Mouse (Mus musculus) forebrain, embryonic 15.5 days (tissue): ENCODE data around the gene Nr2c1. TPM values are rescaled to one million over a fixed set of nuclear protein-coding genes. Genes with fewer than 3 reads are reported as not detected.

Experiments used
- ATAC-seq: fragments of 200-750 bp; cut with Nextera tagmentation; replicated peaks from 2 replicates; pipeline ENCODE4 v1.8.0; 2017; ENCODE audit warnings: mild to moderate bottlenecking, moderate TSS enrichment, moderate library complexity
- H3K27ac ChIP-seq: fragments of 300-500 bp; sonication (generic); replicated peaks from 2 replicates; pipeline ENCODE4 v1.5.1; 2015; ENCODE audit warnings: mild to moderate bottlenecking, inconsistent platforms
- H3K27me3 ChIP-seq: fragments of 300-500 bp; sonication (generic); 2 replicates; pipeline ENCODE4 v1.6.1; 2015; ENCODE audit warnings: inconsistent platforms
- H3K36me3 ChIP-seq: fragments of 300-500 bp; sonication (generic); 2 replicates; pipeline ENCODE4 v1.6.1; 2015; ENCODE audit warnings: mild to moderate bottlenecking, inconsistent platforms
- H3K4me1 ChIP-seq: fragments of 300-500 bp; sonication (generic); 2 replicates; pipeline ENCODE4 v1.6.1; 2015; ENCODE audit warnings: inconsistent platforms
- H3K4me2 ChIP-seq: fragments of 300-500 bp; sonication (generic); replicated peaks from 2 replicates; pipeline ENCODE4 v1.6.1; 2015; ENCODE audit warnings: mild to moderate bottlenecking, inconsistent platforms
- H3K4me3 ChIP-seq: fragments of 300-500 bp; sonication (generic); 2 replicates; pipeline ENCODE4 v1.5.1; 2015; ENCODE audit warnings: mild to moderate bottlenecking, inconsistent platforms
- H3K9ac ChIP-seq: fragments of 300-500 bp; sonication (generic); replicated peaks from 2 replicates; pipeline ENCODE4 v1.6.1; 2015; ENCODE audit warnings: mild to moderate bottlenecking, inconsistent platforms
- H3K9me3 ChIP-seq: fragments of 300-500 bp; sonication (generic); 2 replicates; pipeline ENCODE4 v1.6.1; 2016; ENCODE audit warnings: inconsistent platforms
- WGBS: fragments of 180-500 bp; shearing (Covaris S2); methylation state at CpG from one replicate; pipeline ENCODE4 v1.1.7; 2015; ENCODE audit warnings: mixed read lengths; 5-methylcytosine and 5-hydroxymethylcytosine counted together
- polyA plus RNA-seq: library from polyadenylated mRNA; unstranded; fragments of >200 nt; fragmentation: Nextera tagmentation; extraction: Ambion mirVana; gene quantifications from 2 replicates; pipeline ENCODE4 v1.2.1, GENCODE M21; 2015

Nr2c1 gene
- polyA plus RNA-seq, 1 experiment from 2014 or later: 7.0 TPM

GRCm38 (mm10) chr10:94230172-94230981 is 82.6 kb downstream of the Nr2c1 start:
- 18% methylated on average over 19 of the region's 19 CpGs for WGBS
- H3K27me3 ChIP-seq: no peaks in the 10 kb centered on the region
- H3K4me3 ChIP-seq: no peak overlapping the region
- peaks cover 13% of the 10 kb centered on the region for H3K4me1 ChIP-seq
- ATAC-seq: peak; percentile 81
- H3K36me3 ChIP-seq: no peaks in the 10 kb centered on the region
- no peaks in the 10 kb centered on the region for H3K9me3 ChIP-seq
- H3K4me2 ChIP-seq: peak overlapping the region; percentile 39
- H3K9ac ChIP-seq: no peak overlapping the region
- H3K27ac ChIP-seq: peak overlapping the region; percentile 59

- no peaks in the 10 kb centered on the region for H3K36me3 ChIP-seq
- peak overlapping the region; percentile 59 for H3K27ac ChIP-seq
- 76% methylated on average over 6 of the region's 6 CpGs for WGBS
- H3K4me3 ChIP-seq: no peak overlapping the region
- no peak for ATAC-seq
- H3K4me2 ChIP-seq: peak overlapping the region; percentile 39; the same call in 1 of the 2 replicates
- no peaks in the 10 kb centered on the region for H3K27me3 ChIP-seq
- H3K9me3 ChIP-seq: no peaks in the 10 kb centered on the region
- peaks cover 13% of the 10 kb centered on the region for H3K4me1 ChIP-seq
- H3K9ac ChIP-seq: no peak overlapping the region
Measured at GRCm38 (mm10) chr10:94231025-94231424, 83.2 kb downstream of the Nr2c1 start.

GRCm38 (mm10) chr10:94235200-94235599 is 87.4 kb downstream of the Nr2c1 start:
- Histone ChIP-seq H3K9me3 (no peaks in the 10 kb centered on the region), H3K9ac (no peak overlapping the region), H3K4me3 (no peak overlapping the region), H3K4me1 (peaks cover 11% of the 10 kb centered on the region), H3K27ac (no peak overlapping the region), H3K27me3 (no peaks in the 10 kb centered on the region), H3K36me3 (no peaks in the 10 kb centered on the region), H3K4me2 (no peak overlapping the region)
- no peak for ATAC-seq
- WGBS: 80% methylated on average over 4 of the region's 4 CpGs

GRCm38 (mm10) chr10:94241346-94241745 is 93.5 kb downstream of the Nr2c1 start:
- H3K4me2 ChIP-seq: no peak overlapping the region
- no peak overlapping the region for H3K9ac ChIP-seq
- no peaks in the 10 kb centered on the region for H3K27me3 ChIP-seq
- H3K27ac ChIP-seq: no peak overlapping the region
- no peak for ATAC-seq
- no peaks in the 10 kb centered on the region for H3K4me1 ChIP-seq
- WGBS: 33% methylated on average over 2 of the region's 2 CpGs
- H3K4me3 ChIP-seq: no peak overlapping the region
- H3K36me3 ChIP-seq: no peaks in the 10 kb centered on the region
- H3K9me3 ChIP-seq: no peaks in the 10 kb centered on the region

Other genes starting within 250 kb of the Nr2c1 start
- gene Vezt, start 112.2 kb upstream of the Nr2c1 start, polyA plus RNA-seq: 68.6 and 71.8 TPM in 2 replicates
- 1.5 and 1.7 TPM in 2 replicates for gene Fgd6, start 112.0 kb upstream of the Nr2c1 start, polyA plus RNA-seq
- 292 and 335 TPM in 2 replicates for gene Ndufa12, start 50.7 kb downstream of the Nr2c1 start, polyA plus RNA-seq
- gene Gm4792, start 150.7 kb downstream of the Nr2c1 start, polyA plus RNA-seq: 0.23 TPM in 1 of 2 replicates, not detected in the other
- gene Tmcc3, start 163.9 kb downstream of the Nr2c1 start, polyA plus RNA-seq: 6.2 and 7.5 TPM in 2 replicates